Mouse (Mus musculus) midbrain, embryonic 11.5 days (tissue): Measurements from ENCODE around the gene Smok3a. TPM values are rescaled to one million over a fixed set of nuclear protein-coding genes. Genes with fewer than 3 reads are reported as not detected.
"Not testable (repeated sequence)": the region's sequence is repeated elsewhere in the genome, so short reads cannot be mapped to it uniquely, and the experiment has no call there.

Source experiments
- ATAC-seq: fragments of 200-750 bp; cut with Nextera tagmentation; 2 replicates; pipeline ENCODE4 v1.8.0; 2017; ENCODE audit warnings: moderate TSS enrichment, moderate library complexity; ENCODE audit not compliant: low FRiP score
- DNase-seq: peaks from one replicate; pipeline ENCODE4 v3.0.0; 2015; ENCODE audit warnings: low spot score; ENCODE audit errors: missing footprints
- H3K27ac ChIP-seq: fragments of 300-500 bp; sonication (generic); 2 replicates; pipeline ENCODE4 v1.5.1; 2014; ENCODE audit warnings: low read depth, low read length
- H3K27me3 ChIP-seq: fragments of 300-500 bp; sonication (generic); 2 replicates; pipeline ENCODE4 v1.6.1; 2014; ENCODE audit warnings: mild to moderate bottlenecking, low read length, moderate library complexity, mixed read lengths; ENCODE audit not compliant: control insufficient read depth, insufficient read depth
- H3K36me3 ChIP-seq: fragments of 300-500 bp; sonication (generic); 2 replicates; pipeline ENCODE4 v1.6.1; 2014; ENCODE audit warnings: mild to moderate bottlenecking, low read length, moderate library complexity, mixed read lengths; ENCODE audit not compliant: control insufficient read depth, insufficient read depth
- H3K4me1 ChIP-seq: fragments of 300-500 bp; sonication (generic); 2 replicates; pipeline ENCODE4 v1.6.1; 2014; ENCODE audit warnings: low read length; ENCODE audit not compliant: control insufficient read depth, insufficient read depth
- H3K4me2 ChIP-seq: fragments of 300-500 bp; sonication (generic); 2 replicates; pipeline ENCODE4 v1.6.1; 2014; ENCODE audit warnings: mild to moderate bottlenecking, moderate library complexity
- H3K4me3 ChIP-seq: fragments of 300-500 bp; sonication (generic); 2 replicates; pipeline ENCODE4 v1.5.1; 2014; ENCODE audit warnings: low read depth, low read length
- H3K9ac ChIP-seq: fragments of 300-500 bp; sonication (generic); 2 replicates; pipeline ENCODE4 v1.6.1; 2014; ENCODE audit warnings: low read length
- H3K9me3 ChIP-seq: fragments of 300-500 bp; sonication (generic); 2 replicates; pipeline ENCODE4 v1.6.1; 2016; ENCODE audit warnings: low read length; ENCODE audit not compliant: control insufficient read depth
- WGBS: fragments of 180-500 bp; shearing (Covaris S2); extraction: QIAGEN DNeasy Blood & Tissue Kit; methylation state at CpG from one replicate; pipeline ENCODE4 v1.1.7; 2014; 5-methylcytosine and 5-hydroxymethylcytosine counted together
- polyA plus RNA-seq: library from polyadenylated mRNA; unstranded; fragments of >200 nt; fragmentation: Nextera tagmentation; extraction: Ambion mirVana; gene quantifications from 2 replicates; pipeline ENCODE4 v1.2.1, GENCODE M21; 2014

Gene Smok3a
- polyA plus RNA-seq: not detected in 2 replicates

- not testable (repeated sequence) for H3K27me3 ChIP-seq, H3K4me2 ChIP-seq, H3K9me3 ChIP-seq, H3K36me3 ChIP-seq, H3K9ac ChIP-seq, DNase-seq, ATAC-seq, H3K4me3 ChIP-seq, H3K27ac ChIP-seq, H3K4me1 ChIP-seq
- WGBS: 87% methylated on average over 3 of the region's 7 CpGs
These were observed at the start of gene Smok3a, which contains the start of gene Smok3b for GRCm38 (mm10) chr5:138020961-138021479. TSS of gene Smok3a (plus strand) at chr5:138021261. TSS of gene Smok3b (plus strand) at chr5:138021429.

- ATAC-seq (no peak), DNase-seq (no peak)
- Histone ChIP-seq H3K36me3 (no peaks in the 10 kb centered on the region), H3K4me3 (no peak overlapping the region), H3K4me2 (no peak overlapping the region), H3K27me3 (no peaks in the 10 kb centered on the region), H3K9ac (no peak overlapping the region), H3K27ac (no peak overlapping the region), H3K4me1 (no peaks in the 10 kb centered on the region), H3K9me3 (no peaks in the 10 kb centered on the region)
- 73% methylated on average over 2 of the region's 2 CpGs for WGBS
These were observed 47.9 kb upstream of the Smok3a start for GRCm38 (mm10) chr5:137973161-137973560.

- WGBS: 64% methylated on average over 3 of the region's 3 CpGs
- H3K36me3 ChIP-seq: no peaks in the 10 kb centered on the region
- no peaks in the 10 kb centered on the region for H3K27me3 ChIP-seq
- H3K4me2 ChIP-seq: no peak overlapping the region
- H3K9ac ChIP-seq: no peak overlapping the region
- ATAC-seq (no peak), DNase-seq (no peak)
- no peak overlapping the region for H3K27ac ChIP-seq
- no peaks in the 10 kb centered on the region for H3K4me1 ChIP-seq
- no peak overlapping the region for H3K4me3 ChIP-seq
- no peaks in the 10 kb centered on the region for H3K9me3 ChIP-seq
These were observed 47.3 kb upstream of the Smok3a start for GRCm38 (mm10) chr5:137973738-137974137.

GRCm38 (mm10) chr5:137974724-137975123, 46.3 kb upstream of the Smok3a start:
- Histone ChIP-seq H3K4me2 (no peak overlapping the region), H3K9me3 (no peaks in the 10 kb centered on the region), H3K9ac (no peak overlapping the region), H3K27me3 (no peaks in the 10 kb centered on the region), H3K36me3 (no peaks in the 10 kb centered on the region), H3K4me1 (no peaks in the 10 kb centered on the region), H3K4me3 (no peak overlapping the region), H3K27ac (no peak overlapping the region)
- 58% methylated on average over 3 of the region's 3 CpGs for WGBS
- ATAC-seq: no peak
- DNase-seq: no peak

GRCm38 (mm10) chr5:137975434-137975833, 45.6 kb upstream of the Smok3a start:
- DNase-seq (no peak), ATAC-seq (no peak)
- Histone ChIP-seq H3K27ac (no peak overlapping the region), H3K4me2 (no peak overlapping the region), H3K9ac (no peak overlapping the region), H3K9me3 (no peaks in the 10 kb centered on the region), H3K4me3 (no peak overlapping the region), H3K27me3 (no peaks in the 10 kb centered on the region), H3K4me1 (no peaks in the 10 kb centered on the region), H3K36me3 (no peaks in the 10 kb centered on the region)
- 58% methylated on average over 1 of the region's 1 CpGs for WGBS

- DNase-seq: no peak
- no peak overlapping the region for H3K27ac ChIP-seq
- no peaks in the 10 kb centered on the region for H3K9me3 ChIP-seq
- H3K9ac ChIP-seq: no peak overlapping the region
- ATAC-seq: no peak
- no peak overlapping the region for H3K4me3 ChIP-seq
- no peaks in the 10 kb centered on the region for H3K27me3 ChIP-seq
- H3K4me1 ChIP-seq: no peaks in the 10 kb centered on the region
- H3K36me3 ChIP-seq: no peaks in the 10 kb centered on the region
- H3K4me2 ChIP-seq: no peak overlapping the region
- WGBS: 44% methylated on average over 1 of the region's 1 CpGs
These were observed 43.8 kb upstream of the Smok3a start for GRCm38 (mm10) chr5:137977291-137977690.

- ATAC-seq: no peak
- DNase-seq: no peak
- Histone ChIP-seq H3K4me3 (no peak overlapping the region), H3K36me3 (no peaks in the 10 kb centered on the region), H3K9me3 (no peaks in the 10 kb centered on the region), H3K27me3 (no peaks in the 10 kb centered on the region), H3K4me2 (no peak overlapping the region), H3K4me1 (no peaks in the 10 kb centered on the region), H3K9ac (no peak overlapping the region), H3K27ac (no peak overlapping the region)
- 80% methylated on average over 2 of the region's 2 CpGs for WGBS
These were observed 42.0 kb upstream of the Smok3a start for GRCm38 (mm10) chr5:137979081-137979480.

- no peaks in the 10 kb centered on the region for H3K9me3 ChIP-seq
- H3K4me3 ChIP-seq: no peak within 1 kb of the TSS
- H3K4me2 ChIP-seq: no peak within 1 kb of the TSS
- DNase-seq: no peak
- ATAC-seq: no peak
- no peaks in the 10 kb centered on the region for H3K36me3 ChIP-seq
- H3K27ac ChIP-seq: no peak within 1 kb of the TSS
- WGBS: 83% methylated on average over 4 of the region's 4 CpGs
- H3K9ac ChIP-seq: no peak within 1 kb of the TSS
- no peaks in the 10 kb centered on the region for H3K27me3 ChIP-seq
- H3K4me1 ChIP-seq: no peaks in the 10 kb centered on the region
These were observed 39.8 kb upstream of the Smok3a start, which contains the start of gene Azgp1 for GRCm38 (mm10) chr5:137981300-137981699. TSS of gene Azgp1 (plus strand) at chr5:137981520.

- 86% methylated on average over 1 of the region's 1 CpGs for whole genome bisulfite sequencing
- no peaks in the 10 kb centered on the region; the same call in 1 of the 2 replicates for H3K9me3 ChIP-seq
- H3K9ac ChIP-seq: no peak overlapping the region
- no peaks in the 10 kb centered on the region for H3K27me3 ChIP-seq
- no peaks in the 10 kb centered on the region for H3K4me1 ChIP-seq
- H3K36me3 ChIP-seq: no peaks in the 10 kb centered on the region
- DNase-seq: no peak
- ATAC-seq: no peak
- no peak overlapping the region for H3K4me2 ChIP-seq
- H3K27ac ChIP-seq: no peak overlapping the region
- no peak overlapping the region for H3K4me3 ChIP-seq
These were observed 34.7 kb upstream of the Smok3a start for GRCm38 (mm10) chr5:137986351-137986750.
